Mouse (Mus musculus) CH12.LX (cell line): ENCODE data around the gene 4921504E06Rik. TPM values are rescaled to one million over a fixed set of nuclear protein-coding genes. Genes with fewer than 3 reads are reported as not detected.

Source experiments
- DNase-seq: peaks from one replicate; pipeline ENCODE4 v3.0.0-alpha.2; 2013; ENCODE audit errors: extremely low read depth
- H3K27ac ChIP-seq: 2 replicates; pipeline ENCODE4 v1.5.1; 2012; ENCODE audit warnings: low read depth, mild to moderate bottlenecking, control low read depth, moderate library complexity; ENCODE audit not compliant: insufficient read depth
- H3K27me3 ChIP-seq: replicated peaks from 2 replicates; pipeline ENCODE3; 2012; ENCODE audit warnings: inconsistent platforms
- H3K36me3 ChIP-seq, 2 experiments: replicated peaks in 1 of 2; 2 replicates each; pipeline versions ENCODE3 to v1.6.1; 2012; ENCODE audit warnings: inconsistent platforms in 1 of 2, low read length in 1 of 2, mild to moderate bottlenecking in 1 of 2, mixed read lengths in 1 of 2, moderate library complexity in 1 of 2; ENCODE audit not compliant: control insufficient read depth in 1 of 2, insufficient read depth in 1 of 2
- H3K4me1 ChIP-seq, 2 experiments: 2 replicates each; pipeline ENCODE4 v1.6.1; 2012; ENCODE audit warnings: inconsistent platforms in 1 of 2, moderate library complexity in 1 of 2; ENCODE audit not compliant: insufficient read depth in 2 of 2, control insufficient read depth in 1 of 2
- H3K4me2 ChIP-seq: 2 replicates; pipeline ENCODE4 v1.6.1; 2012; ENCODE audit warnings: low read depth, mild to moderate bottlenecking, control low read depth; ENCODE audit not compliant: poor library complexity, insufficient read depth, severe bottlenecking
- H3K4me3 ChIP-seq, 3 experiments: fragments of 150-350 bp in 1 of 3; sonication (generic) in 1 of 3; replicated peaks in 1 of 3; 2 replicates each; pipeline versions ENCODE3 to v1.5.1; 2011 to 2012; ENCODE audit warnings: low read depth in 2 of 3, low read length in 2 of 3, mild to moderate bottlenecking in 2 of 3, moderate library complexity in 2 of 3, control low read depth in 1 of 3, improper control_type of control experiment in 1 of 3, inconsistent platforms in 1 of 3, mixed read lengths in 1 of 3; ENCODE audit not compliant: poor library complexity in 1 of 3
- H3K79me2 ChIP-seq: replicated peaks from 2 replicates; pipeline ENCODE4 v1.6.1; 2012; ENCODE audit warnings: mild to moderate bottlenecking, moderate library complexity; ENCODE audit not compliant: control insufficient read depth, poor library complexity, insufficient read depth, severe bottlenecking; ENCODE audit errors: extremely low read depth
- H3K9ac ChIP-seq: 2 replicates; pipeline ENCODE4 v1.6.1; 2012; ENCODE audit warnings: low read depth, mild to moderate bottlenecking, control low read depth, moderate library complexity; ENCODE audit not compliant: insufficient read depth
- H3K9me3 ChIP-seq: replicated peaks from 2 replicates; pipeline ENCODE3; 2012; ENCODE audit warnings: low read length, inconsistent platforms, mixed read lengths
- CHD1 ChIP-seq: IDR thresholded peaks from 2 replicates; pipeline ENCODE4 v1.6.1; 2012; ENCODE audit warnings: low read depth, low read length, improper control_type of control experiment, inconsistent platforms
- CTCF ChIP-seq, 2 experiments: IDR thresholded peaks in 1 of 2; conservative IDR thresholded peaks in 1 of 2; 2 replicates each; pipeline ENCODE4 v1.5.1; 2011 to 2012; ENCODE audit warnings: low read depth in 2 of 2, low read length in 2 of 2, improper control_type of control experiment in 1 of 2, inconsistent platforms in 1 of 2, mild to moderate bottlenecking in 1 of 2, moderate library complexity in 1 of 2
- E2F4 ChIP-seq: IDR thresholded peaks from 2 replicates; pipeline ENCODE4 v1.6.1; 2011; ENCODE audit warnings: low read depth, low read length, improper control_type of control experiment; ENCODE audit not compliant: insufficient replicate concordance
- JUN ChIP-seq: IDR thresholded peaks from 2 replicates; pipeline ENCODE4 v1.6.1; 2011; ENCODE audit warnings: low read depth, mild to moderate bottlenecking, low read length, improper control_type of control experiment, moderate library complexity; ENCODE audit not compliant: insufficient read depth
- MAX ChIP-seq: IDR thresholded peaks from 2 replicates; pipeline ENCODE4 v1.6.1; 2011; ENCODE audit warnings: low read length, improper control_type of control experiment
- MAZ ChIP-seq: IDR thresholded peaks from 2 replicates; pipeline ENCODE4 v1.6.1; 2012; ENCODE audit warnings: low read depth, mild to moderate bottlenecking, inconsistent platforms, low read length, improper control_type of control experiment, moderate library complexity
- NRF1 ChIP-seq: IDR thresholded peaks from 2 replicates; pipeline ENCODE4 v1.6.1; 2014; ENCODE audit warnings: low read depth, mild to moderate bottlenecking, inconsistent platforms, low read length, improper control_type of control experiment, moderate library complexity
- PAX5 ChIP-seq: IDR thresholded peaks from 2 replicates; pipeline ENCODE4 v1.6.1; 2012; ENCODE audit warnings: low read length, inconsistent platforms, mixed read lengths
- POLR2AphosphoS2 ChIP-seq: IDR thresholded peaks from 2 replicates; pipeline ENCODE4 v1.6.1; 2011; ENCODE audit warnings: low read depth, low read length, improper control_type of control experiment
- RAD21 ChIP-seq: IDR thresholded peaks from 2 replicates; pipeline ENCODE4 v1.6.1; 2011; ENCODE audit warnings: low read depth, mild to moderate bottlenecking, low read length, improper control_type of control experiment, moderate library complexity
- RCOR1 ChIP-seq: conservative IDR thresholded peaks from 2 replicates; pipeline ENCODE4 v1.6.1; 2012; ENCODE audit warnings: low read depth, mild to moderate bottlenecking, inconsistent platforms, low read length, improper control_type of control experiment
- SMC3 ChIP-seq: IDR thresholded peaks from 2 replicates; pipeline ENCODE4 v1.6.1; 2011; ENCODE audit warnings: low read depth, low read length, improper control_type of control experiment
- TCF12 ChIP-seq: IDR thresholded peaks from 2 replicates; pipeline ENCODE4 v1.6.1; 2014; ENCODE audit warnings: low read depth, mild to moderate bottlenecking, inconsistent platforms, low read length, improper control_type of control experiment
- ZKSCAN1 ChIP-seq: IDR thresholded peaks from 2 replicates; pipeline ENCODE4 v1.6.1; 2012; ENCODE audit warnings: low read depth, inconsistent platforms, low read length, improper control_type of control experiment, borderline replicate concordance
- ZMIZ1 ChIP-seq: IDR thresholded peaks from 2 replicates; pipeline ENCODE4 v1.6.1; 2012; ENCODE audit warnings: low read depth, mild to moderate bottlenecking, inconsistent platforms, low read length, improper control_type of control experiment
- dilution Hi-C: fragments of 300-500 bp; cut with MboI; formaldehyde crosslinking; loops from 2 replicates; pipeline ENCODE4 v1.14.3; 2020; ENCODE audit warnings: low sequenced_read_pairs; ENCODE audit not compliant: extremely low pct_unique_long_range_greater_than_20kb, extremely low pct_ligation_motif_present
- in situ Hi-C: fragments of 300-500 bp; cut with MboI; formaldehyde crosslinking; loops from 3 replicates; pipeline ENCODE4 v1.14.3; 2019; ENCODE audit warnings: low sequenced_read_pairs, low pct_ligation_motif_present, low pct_unique_long_range_greater_than_20kb, mixed read lengths
- polyA plus RNA-seq: library from polyadenylated mRNA; unstranded; fragments of >175 nt; gene quantifications from 2 replicates; pipeline ENCODE4 v1.2.1, GENCODE M21; 2012; ENCODE audit warnings: low read depth; ENCODE audit not compliant: insufficient read length
- total RNA-seq, 2 experiments: library from RNA; depleted of rRNA; stranded (reverse); fragments of 300-350 nt in 1 of 2; fragments of >200 nt in 1 of 2; gene quantifications; 2 replicates each; pipeline ENCODE4 v1.2.3; 2012 to 2014

Gene 4921504E06Rik
- total and polyA plus RNA-seq, 3 experiments, result not detected

DNA sequence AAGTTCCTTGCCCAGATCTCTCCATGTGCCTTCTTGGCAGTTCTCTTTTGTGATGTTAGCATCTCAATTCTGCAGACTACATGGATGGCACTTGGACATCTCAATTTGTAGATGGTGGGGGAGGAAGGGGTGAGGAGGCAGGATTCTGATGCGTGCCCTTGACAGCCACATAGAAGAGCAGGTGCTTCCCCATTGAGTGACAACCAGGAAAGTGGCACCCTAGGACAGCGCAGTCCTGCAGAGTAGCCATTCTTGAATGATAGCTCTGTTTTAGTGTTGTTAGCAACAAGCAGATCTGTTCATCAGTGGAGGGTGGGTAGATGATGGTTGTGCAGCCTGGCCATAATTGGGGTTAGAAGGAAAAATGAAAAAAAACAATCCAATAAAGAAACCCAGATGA is 33.1 kb downstream of the 4921504E06Rik start:
- H3K27me3 ChIP-seq, result no peaks in the 10 kb centered on the region

DNA sequence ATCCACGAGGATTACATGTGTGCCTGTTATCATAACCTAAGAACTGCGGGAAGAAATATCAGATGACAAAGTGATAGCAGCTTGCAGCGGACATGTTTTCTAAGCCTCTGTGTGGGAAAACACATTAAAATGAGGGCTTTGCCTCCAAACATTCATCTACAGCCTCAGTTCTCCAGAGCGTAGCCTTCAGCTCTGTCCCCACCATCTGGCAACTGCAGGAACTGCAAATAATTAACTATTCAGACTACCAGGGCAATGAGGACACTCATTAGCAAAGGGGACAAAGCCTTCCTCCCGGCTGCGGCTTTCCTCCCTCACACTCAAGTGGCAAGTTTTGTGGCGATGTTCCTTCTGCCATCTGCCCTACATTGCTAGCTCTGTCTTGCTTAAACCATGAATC is 33.9 kb downstream of the 4921504E06Rik start:
- Histone ChIP-seq H3K9ac (no peak overlapping the region), H3K4me2 (peak overlapping the region; percentile 45; the same call in 1 of the 2 replicates), H3K4me1 (peaks cover 0 to 11% of the 10 kb centered on the region in 2 experiments; a peak in 2 of 4 replicates), H3K27me3 (no peaks in the 10 kb centered on the region), H3K79me2 (no peaks in the 10 kb centered on the region), H3K27ac (no peak overlapping the region), H3K36me3 (no peaks in the 10 kb centered on the region), H3K4me3 (no peak overlapping the region), H3K9me3 (no peaks in the 10 kb centered on the region)
- dilution Hi-C loops (no loop called here), in situ Hi-C loops (loop anchor here (5.0 kb wide), 1 partner anchor 107 kb away; no protein-coding TSS in a partner anchor)
- TF ChIP-seq RAD21 (peak; percentile 76), CTCF (conservative IDR thresholded peaks at IDR 0.05 in 1 of 2, IDR thresholded peaks at IDR 0.05 in 1 of 2; ENCODE audit: low read depth in 2 of 2, low read length in 2 of 2) (peak; percentile 51 to 87), SMC3 (peak; percentile 80), ZKSCAN1 (no peak), CHD1 (no peak)
- peak; percentile 74 for DNase-seq

More for the DNA sequence above, 33.1 kb downstream of the 4921504E06Rik start:
- no peaks in the 10 kb centered on the region for H3K36me3 ChIP-seq
- H3K4me2 ChIP-seq, result no peak overlapping the region
- TF ChIP-seq MAZ (no peak), PAX5 (no peak), NRF1 (no peak), JUN (no peak), E2F4 (no peak), TCF12 (no peak), RCOR1 (no peak)
- DNase-seq, result no peak
- dilution Hi-C loops (no loop called here), in situ Hi-C loops (no loop called here)
- no peaks in the 10 kb centered on the region for H3K79me2 ChIP-seq
- H3K9ac ChIP-seq, result no peak overlapping the region
- no peak overlapping the region for H3K27ac ChIP-seq
- H3K4me3 ChIP-seq, result no peak overlapping the region
- peaks cover 0 to 11% of the 10 kb centered on the region in 2 experiments; a peak in 2 of 4 replicates for H3K4me1 ChIP-seq
- H3K9me3 ChIP-seq, result no peaks in the 10 kb centered on the region

DNA sequence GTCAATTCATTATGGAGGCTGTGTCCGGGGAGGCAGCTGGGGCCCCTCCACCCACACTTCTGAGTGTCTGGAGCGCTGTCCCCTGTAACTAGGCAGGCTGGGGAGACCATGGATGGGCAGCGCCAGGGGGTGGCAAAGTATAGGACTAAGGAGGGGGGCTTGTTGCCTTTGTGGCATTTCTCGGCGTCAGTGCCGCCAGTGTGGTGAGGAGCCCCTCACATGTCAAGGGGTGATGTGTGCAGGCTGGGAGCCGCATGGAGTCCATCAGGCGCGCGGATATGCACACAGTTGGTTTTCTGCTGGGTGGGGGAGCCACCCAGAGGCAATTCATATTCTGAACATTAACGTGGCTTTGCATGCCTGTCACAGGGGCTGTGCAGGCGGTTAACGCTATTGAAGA is 35.8 kb downstream of the 4921504E06Rik start:
- in situ Hi-C loops (loop anchor here (5.0 kb wide), 1 partner anchor 106 kb away; no protein-coding TSS in a partner anchor), dilution Hi-C loops (no loop called here)
- TF ChIP-seq MAX (no peak), ZMIZ1 (no peak), ZKSCAN1 (no peak), POLR2AphosphoS2 (no peak), CTCF (conservative IDR thresholded peaks at IDR 0.05 in 1 of 2, IDR thresholded peaks at IDR 0.05 in 1 of 2; ENCODE audit: low read depth in 2 of 2, low read length in 2 of 2) (peak in 1 of 2 experiments; percentile 8; a peak in 2 of 4 replicates)
- Histone ChIP-seq H3K79me2 (no peaks in the 10 kb centered on the region), H3K4me2 (no peak overlapping the region), H3K27me3 (no peaks in the 10 kb centered on the region), H3K4me1 (peaks cover 0 to 11% of the 10 kb centered on the region in 2 experiments; a peak in 2 of 4 replicates), H3K4me3 (no peak overlapping the region), H3K9ac (no peak overlapping the region), H3K27ac (no peak overlapping the region), H3K36me3 (no peaks in the 10 kb centered on the region), H3K9me3 (no peaks in the 10 kb centered on the region)
- no peak for DNase-seq
